Mouse (Mus musculus): ENCODE measurements around the gene Trmt6. TPM values are rescaled to one million over a fixed set of nuclear protein-coding genes. Genes with fewer than 3 reads are reported as not detected.

Trmt6 gene
- polyA plus RNA-seq (2015; fragmentation: Nextera tagmentation; extraction: Ambion mirVana), result 19.4 and 25.0 TPM in 2 replicates

GRCm38 (mm10) chr2:132815608-132816314 is at the start of gene Trmt6, which contains the start of gene Mcm8:
Trmt6 (minus strand) TSS chr2:132816055.
Mcm8 (plus strand) TSS chr2:132816141.
- Histone ChIP-seq H3K27me3 (no peaks in the 10 kb centered on the region), H3K4me3 (peak within 1 kb of the TSS; percentile 85), H3K9me3 (no peaks in the 10 kb centered on the region), H3K4me1 (replicated peaks) (peaks cover 21% of the 10 kb centered on the region), H3K27ac (replicated peaks) (peak within 1 kb of the TSS; percentile 49), H3K9ac (peak within 1 kb of the TSS; percentile 85), H3K36me3 (peaks cover 21% of the 10 kb centered on the region), H3K4me2 (peak within 1 kb of the TSS; percentile 83)
- ATAC-seq (ENCODE audit: low read depth), result peak; percentile 100
- under 1% methylated on average over 59 of the region's 59 CpGs for WGBS

DNA sequence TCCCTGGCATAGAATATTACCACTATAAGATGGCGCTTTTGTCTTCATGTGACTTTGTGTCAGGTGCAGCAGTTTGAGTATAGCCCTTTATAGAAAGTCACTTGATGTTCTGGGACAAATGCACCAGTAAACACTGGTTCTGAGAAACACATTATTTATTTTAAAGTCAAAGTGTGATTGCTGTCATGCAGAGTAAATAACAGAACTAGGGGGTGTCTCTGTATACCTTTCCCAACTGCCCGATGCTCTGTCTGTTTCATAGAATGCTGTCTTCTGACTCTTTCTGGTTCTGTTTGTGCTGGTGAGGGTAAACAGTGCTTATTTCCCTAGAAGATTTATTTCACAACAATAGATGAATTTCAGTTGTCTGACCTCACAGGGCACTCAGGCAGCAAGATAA is 47.5 kb upstream of the Trmt6 start:
- H3K27me3 ChIP-seq, result no peaks in the 10 kb centered on the region
- H3K4me3 ChIP-seq, result no peak overlapping the region
- H3K4me1 ChIP-seq (replicated peaks), result no peaks in the 10 kb centered on the region
- peaks cover 28% of the 10 kb centered on the region for H3K36me3 ChIP-seq
- no peak overlapping the region for H3K27ac ChIP-seq (replicated peaks)
- WGBS, result 95% methylated on average over 2 of the region's 2 CpGs
- no peak overlapping the region for H3K9ac ChIP-seq
- no peaks in the 10 kb centered on the region for H3K9me3 ChIP-seq
- H3K4me2 ChIP-seq, result no peak overlapping the region
- ATAC-seq (ENCODE audit: low read depth), result no peak

GRCm38 (mm10) chr2:132861456-132861855 is 45.6 kb upstream of the Trmt6 start:
- Histone ChIP-seq H3K36me3 (peaks cover 20% of the 10 kb centered on the region), H3K4me2 (no peak overlapping the region), H3K9me3 (no peaks in the 10 kb centered on the region), H3K4me3 (no peak overlapping the region), H3K9ac (no peak overlapping the region), H3K27me3 (no peaks in the 10 kb centered on the region), H3K27ac (replicated peaks) (no peak overlapping the region), H3K4me1 (replicated peaks) (no peaks in the 10 kb centered on the region)
- no peak for ATAC-seq (ENCODE audit: low read depth)
- 87% methylated on average over 2 of the region's 2 CpGs for WGBS

GRCm38 (mm10) chr2:132860435-132860834 is 44.6 kb upstream of the Trmt6 start:
- H3K4me1 ChIP-seq (replicated peaks), result no peaks in the 10 kb centered on the region
- H3K9ac ChIP-seq, result no peak overlapping the region
- no peak overlapping the region for H3K27ac ChIP-seq (replicated peaks)
- H3K36me3 ChIP-seq, result peaks cover 12% of the 10 kb centered on the region
- no peak overlapping the region for H3K4me3 ChIP-seq
- no peak for ATAC-seq (ENCODE audit: low read depth)
- H3K9me3 ChIP-seq, result no peaks in the 10 kb centered on the region
- H3K27me3 ChIP-seq, result no peaks in the 10 kb centered on the region
- no peak overlapping the region for H3K4me2 ChIP-seq

- no peak overlapping the region for H3K4me3 ChIP-seq
- no peaks in the 10 kb centered on the region for H3K27me3 ChIP-seq
- WGBS, result 78% methylated on average over 5 of the region's 5 CpGs
- H3K9me3 ChIP-seq, result no peaks in the 10 kb centered on the region
- no peak overlapping the region for H3K4me2 ChIP-seq
- no peaks in the 10 kb centered on the region for H3K4me1 ChIP-seq (replicated peaks)
- H3K27ac ChIP-seq (replicated peaks), result no peak overlapping the region
- ATAC-seq (ENCODE audit: low read depth), result no peak
- peaks cover 19% of the 10 kb centered on the region for H3K36me3 ChIP-seq
- no peak overlapping the region for H3K9ac ChIP-seq
Measured at GRCm38 (mm10) chr2:132856333-132856732, 40.5 kb upstream of the Trmt6 start.

DNA sequence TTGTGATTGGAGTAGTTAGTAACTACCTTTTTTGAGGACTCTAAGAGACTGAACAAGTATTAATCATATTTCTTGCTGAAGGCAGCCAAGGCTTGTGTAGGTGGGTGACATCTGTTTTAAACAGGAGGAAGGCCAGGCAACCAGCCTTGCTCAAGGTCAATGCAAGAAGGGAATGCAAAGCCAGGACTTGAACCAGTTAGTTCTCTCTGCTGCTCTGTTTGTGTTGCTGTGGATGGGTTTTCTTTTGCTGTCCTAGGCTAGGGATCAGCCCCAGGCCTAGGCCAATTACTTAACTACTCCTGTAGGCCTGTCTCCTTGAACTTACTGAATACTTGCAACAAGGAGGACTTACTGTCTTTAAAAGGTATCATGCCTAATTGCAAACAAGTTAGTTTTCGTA is 37.2 kb upstream of the Trmt6 start:
- Histone ChIP-seq H3K27ac (replicated peaks) (no peak overlapping the region), H3K4me1 (replicated peaks) (peaks cover 12% of the 10 kb centered on the region), H3K4me2 (no peak overlapping the region), H3K4me3 (no peak overlapping the region), H3K27me3 (no peaks in the 10 kb centered on the region), H3K9me3 (no peaks in the 10 kb centered on the region), H3K9ac (no peak overlapping the region), H3K36me3 (peaks cover 32% of the 10 kb centered on the region)
- no peak for ATAC-seq (ENCODE audit: low read depth)
- 96% methylated on average over 1 of the region's 1 CpGs for WGBS

- 89% methylated on average over 6 of the region's 6 CpGs for WGBS
- Histone ChIP-seq H3K4me1 (replicated peaks) (peaks cover 24% of the 10 kb centered on the region), H3K36me3 (peaks cover 31% of the 10 kb centered on the region), H3K27me3 (no peaks in the 10 kb centered on the region), H3K9ac (no peak overlapping the region), H3K4me2 (no peak overlapping the region), H3K27ac (replicated peaks) (no peak overlapping the region), H3K4me3 (no peak overlapping the region), H3K9me3 (no peaks in the 10 kb centered on the region)
- no peak for ATAC-seq (ENCODE audit: low read depth)
Measured at GRCm38 (mm10) chr2:132849141-132849540, 33.3 kb upstream of the Trmt6 start.

DNA sequence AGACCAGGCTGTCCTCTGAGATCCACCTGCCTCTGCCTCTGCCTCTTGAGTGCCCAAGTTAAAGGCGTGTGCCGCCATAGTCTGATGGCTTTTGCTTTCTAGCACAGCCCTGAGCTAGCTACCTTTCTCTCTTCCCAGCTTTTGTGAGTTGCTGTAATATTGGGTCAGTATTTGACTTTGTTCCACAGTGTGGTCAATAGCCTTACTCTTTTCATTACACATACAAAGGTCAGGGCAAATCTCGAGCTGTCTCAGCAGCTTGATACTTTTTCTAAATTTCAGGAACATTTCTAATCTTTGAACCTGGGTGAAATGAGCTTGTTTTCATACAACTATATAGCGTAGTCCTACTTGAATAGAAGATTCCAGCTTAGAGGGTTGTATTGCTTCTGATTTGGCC is 32.5 kb upstream of the Trmt6 start:
- ATAC-seq (ENCODE audit: low read depth), result no peak
- no peaks in the 10 kb centered on the region for H3K27me3 ChIP-seq
- H3K4me2 ChIP-seq, result peak overlapping the region; percentile 83
- peaks cover 24% of the 10 kb centered on the region for H3K4me1 ChIP-seq (replicated peaks)
- 94% methylated on average over 4 of the region's 4 CpGs for WGBS
- no peak overlapping the region for H3K9ac ChIP-seq
- H3K9me3 ChIP-seq, result no peaks in the 10 kb centered on the region
- H3K27ac ChIP-seq (replicated peaks), result no peak overlapping the region
- H3K36me3 ChIP-seq, result peaks cover 26% of the 10 kb centered on the region
- no peak overlapping the region for H3K4me3 ChIP-seq

GRCm38 (mm10) chr2:132847581-132847980 is 31.7 kb upstream of the Trmt6 start:
- 27% methylated on average over 7 of the region's 7 CpGs for WGBS
- Histone ChIP-seq H3K4me2 (peak overlapping the region; percentile 83), H3K4me3 (peak overlapping the region; percentile 96), H3K4me1 (replicated peaks) (peaks cover 24% of the 10 kb centered on the region), H3K9me3 (no peaks in the 10 kb centered on the region), H3K9ac (peak overlapping the region; percentile 92), H3K27me3 (no peaks in the 10 kb centered on the region), H3K27ac (replicated peaks) (no peak overlapping the region), H3K36me3 (peaks cover 23% of the 10 kb centered on the region)
- ATAC-seq (ENCODE audit: low read depth), result no peak

DNA sequence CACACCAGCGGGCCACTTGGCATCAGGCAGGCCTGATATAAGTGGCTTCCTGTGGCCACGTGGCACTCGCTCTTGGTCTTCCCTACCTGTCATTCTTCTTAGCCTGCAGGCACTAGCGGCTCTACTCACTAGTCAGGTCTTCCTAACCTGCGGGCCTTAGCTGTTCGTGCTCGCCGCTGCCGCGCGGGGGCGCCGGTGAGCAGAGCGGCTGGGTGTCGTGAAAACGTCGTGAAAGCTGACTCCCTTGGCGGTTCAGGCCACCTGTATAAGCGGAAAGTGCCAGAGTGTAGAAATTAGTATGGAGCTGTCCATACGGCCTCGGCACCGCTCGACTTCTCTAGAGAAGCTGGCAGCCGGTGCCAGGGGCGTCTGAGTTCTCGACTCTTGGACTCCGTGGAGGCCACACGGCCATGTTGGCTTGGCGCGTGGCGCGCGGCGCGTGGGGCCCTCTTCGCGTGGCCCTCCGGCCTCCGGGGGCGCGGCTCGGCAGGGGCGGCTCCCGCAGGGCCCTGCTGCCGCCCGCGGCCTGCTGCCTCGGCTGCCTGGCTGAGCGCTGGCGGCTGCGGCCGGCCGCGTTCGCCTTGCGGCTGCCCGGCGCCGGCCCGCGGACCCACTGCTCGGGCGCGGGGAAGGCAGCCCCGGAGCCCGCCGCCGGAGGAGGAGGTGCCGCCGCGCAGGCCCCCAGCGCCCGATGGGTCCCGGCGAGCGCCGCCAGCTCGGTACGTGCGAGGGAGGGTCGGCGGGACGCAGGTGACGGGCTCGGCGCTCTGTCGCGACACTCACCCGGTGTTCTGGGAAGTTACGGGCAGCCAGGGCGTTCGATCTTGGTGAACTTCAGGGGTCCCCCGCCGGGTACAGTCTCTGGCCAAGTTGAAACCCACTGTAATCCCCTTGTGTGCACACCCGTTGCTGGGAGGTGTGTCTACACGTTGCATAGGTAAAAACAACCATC is 30.8 kb upstream of the Trmt6 start, which contains the start of gene Crls1:
Crls1 (plus strand) TSS at position 260 of the 952 bp plus-strand sequence.
- peak within 1 kb of the TSS; percentile 84 for H3K27ac ChIP-seq (replicated peaks)
- H3K4me2 ChIP-seq, result peak within 1 kb of the TSS; percentile 83
- no peaks in the 10 kb centered on the region for H3K9me3 ChIP-seq
- H3K9ac ChIP-seq, result peak within 1 kb of the TSS; percentile 92
- under 1% methylated on average over 93 of the region's 96 CpGs for WGBS
- H3K4me3 ChIP-seq, result peak within 1 kb of the TSS; percentile 96
- H3K27me3 ChIP-seq, result no peaks in the 10 kb centered on the region
- ATAC-seq (ENCODE audit: low read depth), result peak; percentile 95
- peaks cover 16% of the 10 kb centered on the region for H3K36me3 ChIP-seq
- peaks cover 24% of the 10 kb centered on the region for H3K4me1 ChIP-seq (replicated peaks)

DNA sequence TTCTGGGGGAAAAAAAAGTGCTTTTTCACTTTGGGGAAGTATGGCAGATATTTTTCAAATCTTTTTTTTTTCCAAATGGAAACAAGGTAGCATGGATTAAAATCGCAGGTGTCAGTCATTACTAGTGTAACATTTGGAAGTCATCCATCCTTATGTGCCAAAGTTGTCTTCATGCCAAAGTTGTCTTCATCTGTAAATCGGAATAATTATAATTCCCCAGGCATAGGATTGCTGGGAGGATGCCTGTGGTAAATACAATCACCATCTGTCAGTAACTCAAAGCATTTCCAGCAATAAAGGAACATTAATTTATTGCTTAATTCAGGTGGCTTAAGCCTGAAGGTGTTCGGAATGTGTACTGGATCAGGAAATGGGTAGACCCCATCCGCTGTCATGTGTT is 25.2 kb upstream of the Trmt6 start:
- H3K9me3 ChIP-seq, result no peaks in the 10 kb centered on the region
- no peak for ATAC-seq (ENCODE audit: low read depth)
- no peaks in the 10 kb centered on the region for H3K27me3 ChIP-seq
- no peak overlapping the region for H3K27ac ChIP-seq (replicated peaks)
- H3K36me3 ChIP-seq, result 0 out of 2 replicates have a peak, but pooled peaks cover 4% of the 10 kb centered on the region
- H3K9ac ChIP-seq, result no peak overlapping the region
- no peak overlapping the region for H3K4me3 ChIP-seq
- H3K4me1 ChIP-seq (replicated peaks), result no peaks in the 10 kb centered on the region
- 88% methylated on average over 4 of the region's 4 CpGs for WGBS
- no peak overlapping the region for H3K4me2 ChIP-seq

DNA sequence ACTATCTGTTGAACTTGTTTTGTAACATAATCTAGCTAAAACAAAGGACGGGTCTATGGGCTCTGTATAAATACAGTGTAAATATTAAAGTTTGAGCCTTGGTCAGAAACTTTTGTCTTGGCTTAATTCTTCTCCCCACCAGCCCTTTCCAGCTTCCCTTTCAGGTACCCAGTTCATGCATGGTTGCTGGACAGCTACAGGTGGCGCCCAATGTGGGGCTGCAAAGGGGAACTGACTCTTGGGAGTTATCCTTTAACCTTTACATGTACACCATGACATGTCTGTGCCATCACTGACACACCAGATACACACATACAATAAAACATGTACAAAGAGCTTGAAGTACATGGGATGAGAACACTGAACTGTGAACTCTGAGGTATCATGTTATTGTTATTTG is 12.9 kb downstream of the Trmt6 start:
- H3K4me3 ChIP-seq, result no peak overlapping the region
- no peaks in the 10 kb centered on the region for H3K9me3 ChIP-seq
- no peaks in the 10 kb centered on the region for H3K27me3 ChIP-seq
- no peak overlapping the region for H3K9ac ChIP-seq
- H3K4me2 ChIP-seq, result no peak overlapping the region
- peaks cover 52% of the 10 kb centered on the region for H3K36me3 ChIP-seq
- WGBS, result 90% methylated on average over 2 of the region's 2 CpGs
- H3K27ac ChIP-seq (replicated peaks), result no peak overlapping the region
- no peak for ATAC-seq (ENCODE audit: low read depth)
- H3K4me1 ChIP-seq (replicated peaks), result no peaks in the 10 kb centered on the region
